Mouse (Mus musculus) intestine, postnatal 0 days (tissue): ENCODE measurements around the gene Slc8b1. TPM values are rescaled to one million over a fixed set of nuclear protein-coding genes. Genes with fewer than 3 reads are reported as not detected.
"Not testable (repeated sequence)": the region's sequence is repeated elsewhere in the genome, so short reads cannot be mapped to it uniquely, and the experiment has no call there.

Experiments used
- ATAC-seq: fragments of 200-750 bp; cut with Nextera tagmentation; 2 replicates; pipeline ENCODE4 v1.8.0; 2017; ENCODE audit warnings: mild to moderate bottlenecking, moderate TSS enrichment, moderate library complexity
- H3K27ac ChIP-seq: fragments of 300-500 bp; sonication (generic); 2 replicates; pipeline ENCODE4 v1.5.1; 2014; ENCODE audit warnings: mild to moderate bottlenecking, low read depth, low read length, moderate library complexity
- H3K27me3 ChIP-seq: fragments of 300-500 bp; sonication (generic); replicated peaks from 2 replicates; pipeline ENCODE4 v1.6.1; 2014; ENCODE audit warnings: low read length, mixed read lengths; ENCODE audit not compliant: control insufficient read depth, insufficient read depth
- H3K36me3 ChIP-seq: fragments of 300-500 bp; sonication (generic); 2 replicates; pipeline ENCODE4 v1.6.1; 2014; ENCODE audit warnings: mild to moderate bottlenecking, moderate library complexity; ENCODE audit not compliant: control insufficient read depth, insufficient read depth
- H3K4me1 ChIP-seq: fragments of 300-500 bp; sonication (generic); replicated peaks from 2 replicates; pipeline ENCODE4 v1.6.1; 2014; ENCODE audit warnings: antibody characterized with exemption, low read length, mixed read lengths; ENCODE audit not compliant: control insufficient read depth, insufficient read depth
- H3K4me2 ChIP-seq: fragments of 300-500 bp; sonication (generic); replicated peaks from 2 replicates; pipeline ENCODE4 v1.6.1; 2014; ENCODE audit warnings: low read depth, mild to moderate bottlenecking, moderate library complexity
- H3K4me3 ChIP-seq: fragments of 300-500 bp; sonication (generic); 2 replicates; pipeline ENCODE4 v1.5.1; 2014; ENCODE audit warnings: low read depth, low read length
- H3K9ac ChIP-seq: fragments of 300-500 bp; sonication (generic); 2 replicates; pipeline ENCODE4 v1.6.1; 2014; ENCODE audit warnings: mild to moderate bottlenecking, low read depth, low read length
- H3K9me3 ChIP-seq: fragments of 300-500 bp; sonication (generic); 2 replicates; pipeline ENCODE4 v1.6.1; 2016; ENCODE audit warnings: mixed run types; ENCODE audit not compliant: control insufficient read depth
- CTCF ChIP-seq: sonication (generic); IDR thresholded peaks from 2 replicates; pipeline ENCODE4 v1.5.1; 2016; ENCODE audit warnings: low read depth, mild to moderate bottlenecking, control low read depth, antibody characterized with exemption, moderate library complexity
- WGBS: fragments of 180-500 bp; shearing (Covaris S2); extraction: QIAGEN DNeasy Blood & Tissue Kit; methylation state at CpG from one replicate; pipeline ENCODE4 v1.1.7; 2014; 5-methylcytosine and 5-hydroxymethylcytosine counted together
- polyA plus RNA-seq: library from polyadenylated mRNA; unstranded; fragments of >200 nt; fragmentation: Nextera tagmentation; extraction: Ambion mirVana; gene quantifications from 2 replicates; pipeline ENCODE4 v1.2.1, GENCODE M21; 2015

Gene Slc8b1
- polyA plus RNA-seq, 1 experiment from 2014 or later: 4.4 TPM

DNA sequence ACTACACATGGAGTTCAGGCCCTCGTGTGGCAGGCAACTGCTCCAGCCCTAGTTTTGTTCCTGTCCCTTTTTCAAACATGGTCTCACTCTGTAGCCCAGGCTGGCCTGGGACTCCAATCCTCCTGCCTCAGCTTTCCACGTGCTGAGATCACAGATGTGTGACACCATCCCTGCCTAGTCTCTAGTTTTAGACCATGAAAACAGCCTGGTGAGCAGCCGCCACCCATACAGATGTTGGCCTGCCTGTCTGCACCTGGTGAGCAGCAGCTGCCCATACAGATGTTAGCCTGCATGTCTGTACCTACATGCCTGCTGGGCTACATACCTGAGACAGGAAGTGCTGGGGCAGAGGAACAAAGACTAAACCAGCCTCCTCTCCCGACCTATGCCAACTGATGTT lies 11.8 kb upstream of the Slc8b1 start:
- Histone ChIP-seq H3K4me3 (no peak overlapping the region), H3K4me2 (no peak overlapping the region), H3K9me3 (no peaks in the 10 kb centered on the region), H3K27ac (no peak overlapping the region), H3K4me1 (0 out of 2 replicates have a peak, but pooled peaks cover 5% of the 10 kb centered on the region), H3K27me3 (no peaks in the 10 kb centered on the region), H3K9ac (no peak overlapping the region), H3K36me3 (peaks cover 13% of the 10 kb centered on the region; the same call in 1 of the 2 replicates)
- no peak for ATAC-seq
- TF ChIP-seq CTCF: no peak
- 83% methylated on average over 4 of the region's 4 CpGs for WGBS

DNA sequence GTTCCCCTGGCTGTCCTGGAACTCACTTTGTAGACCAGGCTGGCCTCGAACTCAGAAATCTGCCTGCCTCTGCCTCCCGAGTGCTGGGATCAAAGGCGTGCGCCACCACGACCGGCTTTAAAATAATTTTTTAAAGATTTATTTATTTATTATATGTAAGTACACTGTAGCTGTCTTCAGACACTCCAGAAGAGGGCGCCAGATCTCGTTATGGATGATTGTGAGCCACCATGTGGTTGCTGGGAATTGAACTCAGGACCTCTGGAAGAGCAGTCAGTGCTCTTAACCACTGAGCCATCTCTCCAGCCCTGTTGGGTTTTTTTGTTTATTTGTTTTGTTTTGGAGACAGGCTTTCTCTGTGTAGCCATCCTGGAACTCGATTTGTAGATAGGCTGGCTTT lies 10.4 kb upstream of the Slc8b1 start:
- not testable (repeated sequence) for H3K9me3 ChIP-seq, H3K27ac ChIP-seq, H3K9ac ChIP-seq, H3K4me3 ChIP-seq, ATAC-seq, H3K4me1 ChIP-seq, H3K27me3 ChIP-seq, H3K4me2 ChIP-seq
- 87% methylated on average over 9 of the region's 9 CpGs for WGBS
- peaks cover 11% of the 10 kb centered on the region; the same call in 1 of the 2 replicates for H3K36me3 ChIP-seq
- 0 out of 2 replicates have a peak, but pooled peaks have one; percentile 27 for TF ChIP-seq CTCF

DNA sequence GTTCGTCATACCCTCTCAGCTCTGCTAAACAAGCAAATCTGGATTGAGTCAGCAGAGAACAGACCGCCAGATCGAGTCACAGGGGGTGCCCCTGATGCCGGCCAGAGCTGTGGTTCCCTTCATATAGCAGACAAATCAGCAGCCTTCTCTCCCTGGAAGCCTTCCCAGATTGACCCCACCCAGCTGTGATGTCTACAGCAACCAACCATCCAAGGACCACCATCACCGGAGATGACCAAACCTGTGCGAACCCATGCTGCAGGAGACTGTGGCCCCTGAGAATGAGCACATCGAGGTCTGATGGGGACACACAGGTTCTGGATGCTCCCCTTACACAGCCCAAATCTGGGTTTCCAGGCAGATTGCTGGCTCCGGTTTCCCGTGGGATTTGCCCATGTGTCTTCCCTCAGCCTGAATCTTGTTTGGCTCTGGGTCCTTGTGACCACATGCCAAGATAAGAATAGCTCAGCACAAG lies 8.8 kb upstream of the Slc8b1 start:
- Histone ChIP-seq H3K9me3 (no peaks in the 10 kb centered on the region), H3K36me3 (peaks cover 6% of the 10 kb centered on the region; the same call in 1 of the 2 replicates), H3K27me3 (no peaks in the 10 kb centered on the region), H3K9ac (peak overlapping the region; percentile 78), H3K4me1 (0 out of 2 replicates have a peak, but pooled peaks cover 5% of the 10 kb centered on the region), H3K4me2 (peak overlapping the region; percentile 91), H3K4me3 (peak overlapping the region; percentile 94), H3K27ac (no peak overlapping the region)
- WGBS: 57% methylated on average over 9 of the region's 9 CpGs
- TF ChIP-seq CTCF: no peak
- no peak for ATAC-seq

DNA sequence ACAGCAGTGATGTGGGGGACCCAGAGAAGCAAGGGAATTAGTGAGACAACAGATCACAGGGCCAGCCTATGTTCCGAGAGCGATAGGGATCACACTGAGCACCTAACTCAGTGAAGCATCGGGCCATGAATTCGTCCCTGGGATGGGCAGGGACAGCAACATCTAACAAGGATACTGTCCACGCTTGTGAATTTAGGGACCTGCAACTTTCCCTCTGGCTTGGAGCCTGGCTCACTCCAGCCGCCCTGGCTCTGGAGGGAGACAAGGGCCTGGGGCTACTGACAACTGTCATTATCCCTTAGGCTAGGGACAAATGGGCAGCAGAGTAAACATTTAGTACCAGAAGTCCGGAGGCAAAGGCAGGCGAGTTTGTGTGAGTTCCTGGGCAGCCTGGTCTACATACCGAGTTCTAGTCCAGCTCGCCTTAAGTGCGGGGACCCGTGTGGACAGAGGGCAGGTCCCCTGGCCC lies 8.3 kb upstream of the Slc8b1 start:
- no peak overlapping the region for H3K27ac ChIP-seq
- no peak for TF ChIP-seq CTCF
- no peaks in the 10 kb centered on the region for H3K9me3 ChIP-seq
- peak overlapping the region; percentile 78 for H3K9ac ChIP-seq
- H3K4me2 ChIP-seq: peak overlapping the region; percentile 91
- H3K36me3 ChIP-seq: peaks cover 6% of the 10 kb centered on the region; the same call in 1 of the 2 replicates
- H3K4me1 ChIP-seq: 0 out of 2 replicates have a peak, but pooled peaks cover 5% of the 10 kb centered on the region
- no peaks in the 10 kb centered on the region for H3K27me3 ChIP-seq
- WGBS: 6% methylated on average over 12 of the region's 12 CpGs
- ATAC-seq: no peak
- peak overlapping the region; percentile 94 for H3K4me3 ChIP-seq

DNA sequence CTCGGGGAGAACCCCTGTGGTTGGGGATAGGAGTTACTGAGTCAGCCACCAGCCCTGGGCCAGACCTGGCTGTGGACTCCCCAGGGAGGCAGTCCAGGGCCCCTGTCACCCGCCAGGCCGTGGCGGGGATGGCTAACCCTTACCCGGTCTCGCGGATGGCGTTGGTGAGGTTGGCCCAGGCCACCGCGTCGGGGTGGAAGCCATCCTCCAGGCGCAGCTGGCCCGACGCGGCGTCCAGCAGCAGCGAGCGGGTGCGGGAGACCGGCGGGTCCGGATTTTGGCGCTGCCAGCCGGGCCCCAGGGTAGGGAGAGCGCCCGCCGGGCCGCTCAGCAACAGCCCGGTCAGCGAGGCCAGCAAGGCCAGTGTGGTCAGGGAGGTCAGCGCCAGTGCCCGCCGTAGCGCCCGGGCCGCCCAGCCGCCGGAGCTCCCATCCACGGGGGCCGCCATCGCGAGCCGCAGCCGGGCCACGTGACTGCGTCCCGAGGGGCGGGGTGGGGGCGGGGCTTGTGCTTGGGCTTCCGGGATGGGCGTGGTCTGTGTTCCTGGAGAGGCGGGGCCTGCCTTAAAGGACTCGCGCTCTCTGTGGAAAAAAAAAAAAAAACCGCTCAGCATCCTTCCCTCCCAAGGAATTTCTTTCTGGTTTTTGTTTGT lies 7.7 kb upstream of the Slc8b1 start, which contains the start of gene Plbd2:
Plbd2 (minus strand) TSS at position 482 of the 652 bp plus-strand sequence.
- peak within 1 kb of the TSS; percentile 91 for H3K4me2 ChIP-seq
- peaks cover 3% of the 10 kb centered on the region; the same call in 1 of the 2 replicates for H3K36me3 ChIP-seq
- peak; percentile 67 for ATAC-seq
- WGBS: 0% methylated on average over 54 of the region's 55 CpGs
- no peak within 1 kb of the TSS for H3K27ac ChIP-seq
- H3K27me3 ChIP-seq: no peaks in the 10 kb centered on the region
- no peak for TF ChIP-seq CTCF
- H3K9me3 ChIP-seq: no peaks in the 10 kb centered on the region
- 0 out of 2 replicates have a peak, but pooled peaks cover 5% of the 10 kb centered on the region for H3K4me1 ChIP-seq
- peak within 1 kb of the TSS; percentile 94 for H3K4me3 ChIP-seq
- H3K9ac ChIP-seq: peak within 1 kb of the TSS; percentile 78

DNA sequence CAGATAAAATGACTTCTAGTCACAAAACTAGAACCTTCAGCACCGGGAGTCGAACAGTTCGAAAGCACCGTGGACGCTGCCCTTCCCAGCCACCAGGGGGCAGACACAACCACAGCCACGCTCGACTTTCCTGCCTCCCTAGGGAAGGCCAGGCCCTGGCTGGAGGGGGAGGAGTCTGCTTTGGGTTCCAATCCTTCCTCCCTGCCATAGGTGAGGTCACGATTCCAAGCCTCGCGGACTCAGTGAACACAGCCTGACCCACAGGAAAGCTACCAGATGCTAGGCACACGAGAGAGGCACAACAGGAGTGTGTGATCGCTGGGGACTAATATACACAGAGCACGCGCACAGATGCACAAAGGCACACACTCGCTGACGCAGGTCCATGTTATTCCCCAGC lies 5.6 kb upstream of the Slc8b1 start:
- Histone ChIP-seq H3K36me3 (no peaks in the 10 kb centered on the region), H3K27me3 (no peaks in the 10 kb centered on the region), H3K27ac (no peak overlapping the region), H3K4me3 (no peak overlapping the region), H3K4me2 (peak overlapping the region; percentile 41), H3K4me1 (0 out of 2 replicates have a peak, but pooled peaks cover 5% of the 10 kb centered on the region), H3K9ac (no peak overlapping the region), H3K9me3 (no peaks in the 10 kb centered on the region)
- TF ChIP-seq CTCF: peak; percentile 98
- peak; percentile 44 for ATAC-seq
- 26% methylated on average over 16 of the region's 16 CpGs for WGBS
